Comparison of ENCODE assay signal across 8 mouse cellular contexts in the genomic region with DNA sequence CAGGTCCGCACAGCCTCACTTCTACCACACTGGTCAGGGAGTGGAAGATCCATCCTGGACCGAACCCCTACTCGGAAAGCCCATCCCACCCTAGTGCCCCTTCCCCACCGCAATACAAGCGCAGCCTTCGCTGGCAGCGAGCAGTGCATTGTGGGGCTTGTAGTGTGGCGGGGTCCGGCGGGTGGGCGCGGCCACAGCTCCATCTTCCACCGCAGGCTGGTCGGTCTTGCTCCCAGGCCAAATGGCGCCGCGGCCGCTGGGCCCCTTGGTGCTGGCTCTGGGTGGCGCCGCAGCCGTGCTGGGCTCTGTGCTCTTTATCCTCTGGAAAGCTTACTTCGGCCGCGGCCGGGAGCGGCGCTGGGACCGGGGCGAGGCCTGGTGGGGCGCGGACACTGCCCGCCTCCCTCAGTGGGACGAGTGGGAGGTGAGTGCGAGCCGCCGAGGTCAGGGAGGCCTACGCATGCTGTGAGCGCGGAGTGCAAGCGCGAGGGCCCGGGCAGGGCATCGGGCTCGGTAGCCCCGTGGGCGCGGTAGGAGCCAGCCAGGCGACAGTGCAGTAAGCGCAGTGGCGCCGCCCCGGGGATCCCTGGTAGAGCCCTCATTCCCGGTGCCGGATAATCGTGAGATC. TPM values are rescaled to one million over a fixed set of nuclear protein-coding genes. Genes with fewer than 3 reads are reported as not detected.
A peak's percentile ranks its signal among the peaks of the same experiment; 100 is the strongest.
DNase-seq lines count a peak whose midpoint lies in the region; ATAC-seq and TF ChIP-seq lines count a peak whose summit lies in the region.

Gene Arl10 (plus strand): TSS at position 162 of the 628 bp plus-strand sequence.

- H3K27ac ChIP-seq in ES-E14 (ENCODE audit: insufficient read depth, low read depth, low read length, poor library complexity, severe bottlenecking), result no peak within 1 kb of the TSS
- H3K27ac ChIP-seq in forebrain, postnatal 0 days (ENCODE audit: low read depth, low read length), result peak within 1 kb of the TSS; percentile 81
- peak within 1 kb of the TSS; percentile 79 for H3K27ac ChIP-seq in lung, postnatal 0 days (ENCODE audit: low read length)

- H3K4me3 ChIP-seq in ES-E14 (ENCODE audit: insufficient read depth in 1 of 2, low read depth in 1 of 2, low read length in 2 of 2, poor library complexity in 1 of 2, severe bottlenecking in 1 of 2), result peak within 1 kb of the TSS; percentile 89 to 92
- peak within 1 kb of the TSS; percentile 99 for H3K4me3 ChIP-seq in forebrain, postnatal 0 days (ENCODE audit: low read depth, low read length)
- peak within 1 kb of the TSS; percentile 83 for H3K4me3 ChIP-seq in lung, postnatal 0 days (ENCODE audit: low read depth, low read length)

- H3K36me3 ChIP-seq in ES-E14 (ENCODE audit: control insufficient read depth, insufficient read depth, low read length, poor library complexity, severe bottlenecking), result peaks cover 3% of the 10 kb centered on the region; the same call in 1 of the 2 replicates
- H3K36me3 ChIP-seq in forebrain, postnatal 0 days (ENCODE audit: insufficient read depth), result peaks cover 13% of the 10 kb centered on the region
- H3K36me3 ChIP-seq in lung, postnatal 0 days (ENCODE audit: insufficient read depth, low read length), result no peaks in the 10 kb centered on the region

- peak within 1 kb of the TSS; percentile 93 for H3K9ac ChIP-seq in ES-E14 (ENCODE audit: insufficient read depth, low read depth, low read length, poor library complexity, severe bottlenecking)
- H3K9ac ChIP-seq in forebrain, postnatal 0 days, result peak within 1 kb of the TSS; percentile 87
- peak within 1 kb of the TSS; percentile 74 for H3K9ac ChIP-seq in lung, postnatal 0 days (replicated peaks; ENCODE audit: low read depth)

- intact Hi-C loops in heart, postnatal 36 days (cut with DNase I), result loop anchor here (2.0 kb wide), 2 partner anchors 36 to 46 kb away; partner anchors contain the start of genes Cltb and Faf2

- no peaks in the 10 kb centered on the region for H3K27me3 ChIP-seq in forebrain, postnatal 0 days (ENCODE audit: insufficient read depth, low read length)
- no peaks in the 10 kb centered on the region for H3K27me3 ChIP-seq in lung, postnatal 0 days (replicated peaks; ENCODE audit: insufficient read depth, low read length)

- DNase-seq in ES-E14 (ENCODE audit: low read depth, low spot score), result no peak
- DNase-seq in cerebellum, adult 11-12 months, result peak; percentile 69
- peak; percentile 84 for DNase-seq in forebrain, postnatal 0 days
- peak; percentile 78 to 83 for DNase-seq in heart, postnatal 36 days
- peak in 1 of 2 experiments; percentile 60 for DNase-seq in layer of hippocampus, adult 8-10 months (ENCODE audit: low spot score in 2 of 2)
- DNase-seq in lung, postnatal 0 days (ENCODE audit: low spot score), result peak; percentile 71
- peak; percentile 59 for DNase-seq in ovary, postnatal 10 days (ENCODE audit: low spot score)
- DNase-seq in thymus, postnatal 25 days, result peak; percentile 60

- H3K9me3 ChIP-seq in ES-E14 (ENCODE audit: control insufficient read depth, insufficient read depth, low read depth, low read length), result no peaks in the 10 kb centered on the region
- no peaks in the 10 kb centered on the region for H3K9me3 ChIP-seq in forebrain, postnatal 0 days (ENCODE audit: low read length)
- no peaks in the 10 kb centered on the region for H3K9me3 ChIP-seq in lung, postnatal 0 days (ENCODE audit: low read length)

- no peak for TF ChIP-seq EP300 in lung, postnatal 0 days (IDR thresholded peaks at IDR 0.05)

- peak; percentile 54 for TF ChIP-seq CTCF in forebrain, postnatal 0 days (IDR thresholded peaks at IDR 0.05; ENCODE audit: low read depth)
- peak; percentile 38 for TF ChIP-seq CTCF in lung, postnatal 0 days (IDR thresholded peaks at IDR 0.05)

- peak within 1 kb of the TSS; percentile 88 for H3K4me2 ChIP-seq in forebrain, postnatal 0 days (ENCODE audit: low read depth)
- H3K4me2 ChIP-seq in lung, postnatal 0 days (replicated peaks; ENCODE audit: low read depth, low read length), result peak within 1 kb of the TSS; percentile 64

- H3K4me1 ChIP-seq in ES-E14 (ENCODE audit: control insufficient read depth in 2 of 2, insufficient read depth in 2 of 2, low read length in 2 of 2, poor library complexity in 1 of 2), result peaks cover 2 to 9% of the 10 kb centered on the region in 2 experiments; a peak in 1 of 4 replicates
- peaks cover 11% of the 10 kb centered on the region; the same call in 1 of the 2 replicates for H3K4me1 ChIP-seq in forebrain, postnatal 0 days (ENCODE audit: insufficient read depth)
- no peaks in the 10 kb centered on the region; the same call in 1 of the 2 replicates for H3K4me1 ChIP-seq in lung, postnatal 0 days (ENCODE audit: insufficient read depth, low read depth, low read length)

- in situ Hi-C loops in ES-E14 (cut with MboI; ENCODE audit: low sequenced_read_pairs in 2 of 2, unreplicated experiment in 2 of 2), result no loop called here

- WGBS in forebrain, postnatal 0 days, result 1% methylated on average over 55 of the region's 55 CpGs
- 4% methylated on average over 52 of the region's 55 CpGs for WGBS in lung, postnatal 0 days

- peak; percentile 95 for ATAC-seq in forebrain, postnatal 0 days
- peak; percentile 93 for ATAC-seq in lung, postnatal 0 days

TF ChIP-seq in ES-E14, 5 proteins besides CTCF, POLR2A, EP300 and RAD21:
- TF ChIP-seq HCFC1 (IDR thresholded peaks at IDR 0.05; ENCODE audit: borderline replicate concordance, insufficient read depth, low read length) (peak; percentile 89), ZC3H11A (IDR thresholded peaks at IDR 0.05; ENCODE audit: borderline replicate concordance, low read depth, low read length) (no peak), CHD2 (IDR thresholded peaks at IDR 0.05; ENCODE audit: low read depth, low read length) (no peak), ZNF384 (IDR thresholded peaks at IDR 0.05; ENCODE audit: low read depth, low read length) (no peak)

RNA-seq across cellular contexts. Expression of gene Arl10, which starts in this region (rescaled TPM):
- total RNA-seq in ES-E14 (2012; rRNA removed), result 38.3 and 51.0 TPM in 2 replicates
- total RNA-seq in forebrain, postnatal 0 days (2014; rRNA removed), result 123 and 163 TPM in 2 replicates
- polyA plus RNA-seq in forebrain, postnatal 0 days (2015; fragmentation: Nextera tagmentation; extraction: Ambion mirVana), result 58.3 and 69.5 TPM in 2 replicates
- 1 to 10 TPM; 6.8 to 7.3 TPM for total RNA-seq in heart, postnatal 36 days (2021)
- 10 to 100 TPM; 28.2 to 37.2 (median 30.9) TPM for total RNA-seq in layer of hippocampus, adult 8-10 months (2022)
- 19.1 and 21.4 TPM in 2 replicates for polyA plus RNA-seq in lung, postnatal 0 days (2015; fragmentation: Nextera tagmentation; extraction: Ambion mirVana)
